Mouse (Mus musculus): ENCODE data around the gene Gm47985. TPM values are rescaled to one million over a fixed set of nuclear protein-coding genes. Genes with fewer than 3 reads are reported as not detected.
A peak's percentile ranks its signal among the peaks of the same experiment; 100 is the strongest.
"Not testable (repeated sequence)": the region's sequence is repeated elsewhere in the genome, so short reads cannot be mapped to it uniquely, and the experiment has no call there.

The Gm47985 gene
- polyA plus RNA-seq (2015; fragmentation: Nextera tagmentation; extraction: Ambion mirVana), result 0.25 and 0.48 TPM in 2 replicates

DNA sequence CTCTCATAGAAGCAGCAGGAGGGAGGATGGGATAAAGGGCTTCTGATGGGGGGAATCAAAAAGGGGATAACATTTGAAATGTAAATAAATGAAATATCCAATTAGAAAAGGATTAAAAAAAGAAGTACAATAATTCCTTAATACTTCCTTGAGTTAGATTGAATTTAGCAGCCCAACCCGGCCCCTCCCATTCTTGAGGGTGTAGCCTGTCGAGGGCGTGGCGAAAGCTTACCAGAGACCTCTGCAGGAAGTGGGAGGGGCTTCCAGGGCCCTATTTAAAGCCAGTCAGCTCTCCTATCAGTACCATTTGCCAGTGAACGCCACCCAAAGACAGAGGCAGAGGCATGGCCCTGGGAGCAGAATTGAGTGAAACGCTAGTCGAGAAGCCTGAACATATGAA is at the start of gene Gm47985:
TSS of gene Gm47985 (plus strand) at position 272 of the 400 bp plus-strand sequence.
- WGBS, result no CpG with 5 or more reads among the region's 7 CpGs
- ATAC-seq (ENCODE audit: low FRiP score, low TSS enrichment); H3K36me3 ChIP-seq (ENCODE audit: insufficient read depth, low read length): not testable (repeated sequence)

DNA sequence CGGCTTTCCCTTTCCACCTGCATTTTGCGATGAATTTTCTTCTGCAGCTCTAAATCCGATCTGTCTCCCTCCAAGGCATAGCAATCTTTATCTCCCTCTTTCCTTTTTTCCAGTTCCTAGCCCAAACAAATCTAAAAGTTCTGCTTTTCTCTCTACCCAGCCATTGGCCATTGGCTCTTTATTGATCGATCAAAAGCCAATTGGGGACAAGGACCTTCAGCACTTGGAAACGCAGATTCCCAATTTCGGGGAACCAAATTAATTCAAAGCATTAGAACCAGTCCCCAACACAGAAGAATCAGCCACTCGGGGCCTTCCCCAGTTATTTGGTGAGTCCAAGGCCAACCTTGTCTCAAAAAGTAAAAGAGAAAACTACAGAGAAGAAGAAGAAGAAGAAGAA is 49.7 kb upstream of the Gm47985 start:
- H3K36me3 ChIP-seq (ENCODE audit: insufficient read depth, low read length), result no peaks in the 10 kb centered on the region
- H3K4me3 ChIP-seq (ENCODE audit: low read length), result no peak overlapping the region
- 91% methylated on average over 7 of the region's 7 CpGs for WGBS
- ATAC-seq (ENCODE audit: low FRiP score, low TSS enrichment), result no peak
- no peak overlapping the region for H3K4me2 ChIP-seq (replicated peaks; ENCODE audit: low read depth, low read length)
- no peak overlapping the region for H3K27ac ChIP-seq (ENCODE audit: low read length)
- H3K9ac ChIP-seq (replicated peaks; ENCODE audit: low read length), result no peak overlapping the region
- no peaks in the 10 kb centered on the region for H3K27me3 ChIP-seq (ENCODE audit: insufficient read depth, low read length)
- H3K9me3 ChIP-seq (ENCODE audit: low read length), result no peaks in the 10 kb centered on the region
- H3K4me1 ChIP-seq (ENCODE audit: insufficient read depth, low read length), result 0 out of 2 replicates have a peak, but pooled peaks cover 3% of the 10 kb centered on the region

More for the DNA sequence above, at the start of gene Gm47985:
- H3K27me3 ChIP-seq (ENCODE audit: insufficient read depth, low read length); H3K27ac ChIP-seq (ENCODE audit: low read length); H3K9me3 ChIP-seq (ENCODE audit: low read length); H3K9ac ChIP-seq (replicated peaks; ENCODE audit: low read length); H3K4me3 ChIP-seq (ENCODE audit: low read length); H3K4me2 ChIP-seq (replicated peaks; ENCODE audit: low read depth, low read length): not testable (repeated sequence)
- H3K4me1 ChIP-seq (ENCODE audit: insufficient read depth, low read length), result peaks cover 11% of the 10 kb centered on the region

- WGBS, result 76% methylated on average over 6 of the region's 6 CpGs
- Histone ChIP-seq H3K27ac (ENCODE audit: low read length) (no peak overlapping the region), H3K36me3 (ENCODE audit: insufficient read depth, low read length) (no peaks in the 10 kb centered on the region), H3K4me2 (replicated peaks; ENCODE audit: low read depth, low read length) (no peak overlapping the region), H3K9me3 (ENCODE audit: low read length) (no peaks in the 10 kb centered on the region), H3K27me3 (ENCODE audit: insufficient read depth, low read length) (no peaks in the 10 kb centered on the region), H3K9ac (replicated peaks; ENCODE audit: low read length) (no peak overlapping the region), H3K4me1 (ENCODE audit: insufficient read depth, low read length) (no peaks in the 10 kb centered on the region), H3K4me3 (ENCODE audit: low read length) (no peak overlapping the region)
- ATAC-seq (ENCODE audit: low FRiP score, low TSS enrichment), result no peak
These were observed 43.9 kb upstream of the Gm47985 start for GRCm38 (mm10) chr1:151138388-151138787.

- Histone ChIP-seq H3K9ac (replicated peaks; ENCODE audit: low read length) (no peak overlapping the region), H3K27ac (ENCODE audit: low read length) (no peak overlapping the region), H3K27me3 (ENCODE audit: insufficient read depth, low read length) (no peaks in the 10 kb centered on the region), H3K9me3 (ENCODE audit: low read length) (no peaks in the 10 kb centered on the region), H3K36me3 (ENCODE audit: insufficient read depth, low read length) (no peaks in the 10 kb centered on the region), H3K4me2 (replicated peaks; ENCODE audit: low read depth, low read length) (no peak overlapping the region), H3K4me3 (ENCODE audit: low read length) (no peak overlapping the region), H3K4me1 (ENCODE audit: insufficient read depth, low read length) (no peaks in the 10 kb centered on the region)
- WGBS, result 52% methylated on average over 3 of the region's 3 CpGs
- ATAC-seq (ENCODE audit: low FRiP score, low TSS enrichment), result no peak
These were observed 41.4 kb upstream of the Gm47985 start for GRCm38 (mm10) chr1:151140956-151141355.

DNA sequence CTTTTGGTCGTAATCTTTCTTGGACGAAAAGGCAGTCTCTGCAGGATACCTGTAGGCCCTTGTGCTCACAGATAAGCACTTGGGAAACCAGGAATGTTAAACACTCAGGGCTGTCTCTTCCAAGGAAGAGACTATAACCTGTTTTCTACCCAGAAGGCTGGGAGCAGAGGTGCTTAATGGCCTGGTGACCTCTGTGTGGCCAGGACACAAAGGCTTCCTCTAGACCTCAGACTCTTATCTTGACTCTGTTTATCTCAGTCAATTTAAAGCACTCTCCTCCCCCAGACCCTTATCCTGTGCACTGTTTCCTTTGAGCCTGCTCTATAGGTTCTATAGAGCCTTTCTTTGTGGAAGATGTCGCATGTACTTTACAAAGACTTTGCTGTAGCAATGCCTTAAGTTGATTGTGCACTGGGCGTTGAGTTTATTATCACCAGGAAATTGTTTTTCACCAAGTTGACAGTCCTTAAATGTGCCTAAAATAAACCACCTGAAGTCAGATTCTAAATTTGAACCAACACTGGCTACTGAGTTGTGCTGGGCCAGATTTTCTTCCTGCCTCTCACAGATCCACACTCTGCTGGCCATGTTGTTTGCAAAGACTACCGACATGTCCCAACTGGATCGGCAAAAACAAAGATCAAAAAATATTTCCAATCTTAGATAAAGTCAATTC is 37.7 kb upstream of the Gm47985 start:
- 0 out of 2 replicates have a peak, but pooled peaks have one; percentile 15 for ATAC-seq (ENCODE audit: low FRiP score, low TSS enrichment)
- 64% methylated on average over 6 of the region's 6 CpGs for WGBS

DNA sequence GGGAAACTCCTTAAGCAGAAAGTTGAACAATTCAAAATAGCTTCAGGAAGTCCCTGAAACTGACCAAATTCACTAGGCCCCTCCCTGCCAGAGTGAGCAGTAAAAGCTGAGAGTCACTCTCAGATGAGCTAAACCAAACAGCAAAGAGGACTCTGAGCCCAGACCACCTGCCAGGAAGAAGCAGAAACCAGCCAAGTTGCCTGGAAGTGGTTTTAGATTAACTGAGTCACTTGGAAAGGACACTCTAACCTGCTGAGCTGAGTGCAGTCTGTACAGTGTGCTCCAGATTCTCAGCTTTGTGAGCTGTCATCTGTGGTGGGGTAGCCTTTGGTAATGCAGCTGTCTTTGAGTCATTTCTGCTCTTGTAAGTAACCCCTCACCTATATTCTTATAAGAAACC is 34.5 kb upstream of the Gm47985 start:
- H3K4me2 ChIP-seq (replicated peaks; ENCODE audit: low read depth, low read length), result no peak overlapping the region
- no peak overlapping the region for H3K27ac ChIP-seq (ENCODE audit: low read length)
- ATAC-seq (ENCODE audit: low FRiP score, low TSS enrichment), result no peak; the same call in 1 of the 2 replicates
- H3K4me1 ChIP-seq (ENCODE audit: insufficient read depth, low read length), result no peaks in the 10 kb centered on the region
- H3K36me3 ChIP-seq (ENCODE audit: insufficient read depth, low read length), result no peaks in the 10 kb centered on the region
- no peaks in the 10 kb centered on the region for H3K27me3 ChIP-seq (ENCODE audit: insufficient read depth, low read length)
- no peak overlapping the region for H3K4me3 ChIP-seq (ENCODE audit: low read length)
- H3K9me3 ChIP-seq (ENCODE audit: low read length), result no peaks in the 10 kb centered on the region
- H3K9ac ChIP-seq (replicated peaks; ENCODE audit: low read length), result no peak overlapping the region

More for the DNA sequence above, 37.7 kb upstream of the Gm47985 start:
- H3K27ac ChIP-seq (ENCODE audit: low read length), result no peak overlapping the region
- H3K4me2 ChIP-seq (replicated peaks; ENCODE audit: low read depth, low read length), result no peak overlapping the region
- no peaks in the 10 kb centered on the region for H3K9me3 ChIP-seq (ENCODE audit: low read length)
- no peak overlapping the region for H3K9ac ChIP-seq (replicated peaks; ENCODE audit: low read length)
- no peaks in the 10 kb centered on the region for H3K36me3 ChIP-seq (ENCODE audit: insufficient read depth, low read length)
- no peaks in the 10 kb centered on the region for H3K27me3 ChIP-seq (ENCODE audit: insufficient read depth, low read length)
- no peaks in the 10 kb centered on the region for H3K4me1 ChIP-seq (ENCODE audit: insufficient read depth, low read length)
- H3K4me3 ChIP-seq (ENCODE audit: low read length), result no peak overlapping the region

GRCm38 (mm10) chr1:151150211-151150610 is 32.1 kb upstream of the Gm47985 start:
- no peak overlapping the region for H3K4me2 ChIP-seq (replicated peaks; ENCODE audit: low read depth, low read length)
- no peaks in the 10 kb centered on the region for H3K27me3 ChIP-seq (ENCODE audit: insufficient read depth, low read length)
- H3K4me1 ChIP-seq (ENCODE audit: insufficient read depth, low read length), result no peaks in the 10 kb centered on the region
- WGBS, result 90% methylated on average over 7 of the region's 7 CpGs
- H3K27ac ChIP-seq (ENCODE audit: low read length), result no peak overlapping the region
- H3K36me3 ChIP-seq (ENCODE audit: insufficient read depth, low read length), result no peaks in the 10 kb centered on the region
- no peak for ATAC-seq (ENCODE audit: low FRiP score, low TSS enrichment)
- H3K4me3 ChIP-seq (ENCODE audit: low read length), result no peak overlapping the region
- H3K9ac ChIP-seq (replicated peaks; ENCODE audit: low read length), result no peak overlapping the region
- no peaks in the 10 kb centered on the region for H3K9me3 ChIP-seq (ENCODE audit: low read length)

- H3K36me3 ChIP-seq (ENCODE audit: insufficient read depth, low read length), result no peaks in the 10 kb centered on the region
- H3K27ac ChIP-seq (ENCODE audit: low read length), result no peak overlapping the region
- H3K4me3 ChIP-seq (ENCODE audit: low read length), result no peak overlapping the region
- no peaks in the 10 kb centered on the region for H3K9me3 ChIP-seq (ENCODE audit: low read length)
- H3K4me2 ChIP-seq (replicated peaks; ENCODE audit: low read depth, low read length), result no peak overlapping the region
- no peaks in the 10 kb centered on the region for H3K27me3 ChIP-seq (ENCODE audit: insufficient read depth, low read length)
- no peaks in the 10 kb centered on the region for H3K4me1 ChIP-seq (ENCODE audit: insufficient read depth, low read length)
- H3K9ac ChIP-seq (replicated peaks; ENCODE audit: low read length), result no peak overlapping the region
- ATAC-seq (ENCODE audit: low FRiP score, low TSS enrichment), result no peak
- WGBS, result 62% methylated on average over 2 of the region's 2 CpGs
These were observed 31.2 kb upstream of the Gm47985 start for GRCm38 (mm10) chr1:151151089-151151488.

- Histone ChIP-seq H3K9ac (replicated peaks; ENCODE audit: low read length) (no peak overlapping the region), H3K9me3 (ENCODE audit: low read length) (no peaks in the 10 kb centered on the region), H3K4me3 (ENCODE audit: low read length) (no peak overlapping the region), H3K27me3 (ENCODE audit: insufficient read depth, low read length) (no peaks in the 10 kb centered on the region), H3K4me1 (ENCODE audit: insufficient read depth, low read length) (no peaks in the 10 kb centered on the region), H3K36me3 (ENCODE audit: insufficient read depth, low read length) (no peaks in the 10 kb centered on the region), H3K4me2 (replicated peaks; ENCODE audit: low read depth, low read length) (no peak overlapping the region), H3K27ac (ENCODE audit: low read length) (no peak overlapping the region)
- 87% methylated on average over 6 of the region's 6 CpGs for WGBS
- ATAC-seq (ENCODE audit: low FRiP score, low TSS enrichment), result no peak
These were observed 29.2 kb upstream of the Gm47985 start for GRCm38 (mm10) chr1:151153056-151153652.

DNA sequence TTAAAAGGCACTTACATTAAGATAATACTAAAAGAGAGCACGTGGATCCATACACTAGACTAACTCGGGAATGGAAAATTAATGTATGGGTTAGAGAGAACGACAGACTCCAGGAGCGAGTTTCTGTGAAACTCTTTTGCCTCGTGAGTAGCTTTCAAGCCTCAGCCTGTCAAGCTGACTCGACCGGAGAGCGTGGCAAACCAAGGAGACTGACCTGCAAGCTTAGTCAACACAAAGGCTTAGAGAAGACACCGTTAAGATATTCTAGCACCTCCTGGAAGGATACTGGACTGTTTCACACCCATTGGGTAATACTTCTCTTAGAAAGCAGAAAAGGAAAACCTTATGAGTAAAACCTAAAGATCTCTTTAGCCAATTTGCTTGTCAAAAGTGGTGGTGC is 28.2 kb upstream of the Gm47985 start:
- not testable (repeated sequence) for H3K27ac ChIP-seq (ENCODE audit: low read length); H3K9me3 ChIP-seq (ENCODE audit: low read length); H3K4me2 ChIP-seq (replicated peaks; ENCODE audit: low read depth, low read length); H3K27me3 ChIP-seq (ENCODE audit: insufficient read depth, low read length); ATAC-seq (ENCODE audit: low FRiP score, low TSS enrichment); H3K4me1 ChIP-seq (ENCODE audit: insufficient read depth, low read length); H3K36me3 ChIP-seq (ENCODE audit: insufficient read depth, low read length); H3K4me3 ChIP-seq (ENCODE audit: low read length); H3K9ac ChIP-seq (replicated peaks; ENCODE audit: low read length)
- 86% methylated on average over 9 of the region's 9 CpGs for WGBS
